Mouse (Mus musculus): ENCODE measurements around the gene Tnfsf18. TPM values are rescaled to one million over a fixed set of nuclear protein-coding genes. Genes with fewer than 3 reads are reported as not detected.

Tnfsf18 gene
- polyA plus RNA-seq (2014; fragmentation: Nextera tagmentation; extraction: Ambion mirVana) = 0.12 TPM in 1 of 2 replicates, not detected in the other

GRCm38 (mm10) chr1:161494343-161494742, at the start of gene Tnfsf18:
Gene Tnfsf18, plus strand, starts transcription at chr1:161494655.
- Histone ChIP-seq H3K4me3 (ENCODE audit: low read depth, low read length) (no peak within 1 kb of the TSS), H3K4me1 (ENCODE audit: control insufficient read depth, insufficient read depth, low read length) (no peaks in the 10 kb centered on the region), H3K36me3 (ENCODE audit: control insufficient read depth, insufficient read depth, low read length) (no peaks in the 10 kb centered on the region), H3K9me3 (ENCODE audit: control insufficient read depth, low read length) (no peaks in the 10 kb centered on the region), H3K27me3 (ENCODE audit: control insufficient read depth, insufficient read depth, low read length) (no peaks in the 10 kb centered on the region), H3K9ac (ENCODE audit: low read length) (no peak within 1 kb of the TSS), H3K27ac (ENCODE audit: low read depth, low read length) (no peak within 1 kb of the TSS), H3K4me2 (no peak within 1 kb of the TSS)
- no peak for ATAC-seq (ENCODE audit: low FRiP score)
- 81% methylated on average over 8 of the region's 8 CpGs for WGBS
- DNase-seq (ENCODE audit: low spot score, missing footprints) = no peak

GRCm38 (mm10) chr1:161444858-161445257, 49.6 kb upstream of the Tnfsf18 start:
- ATAC-seq (ENCODE audit: low FRiP score) (no peak), DNase-seq (ENCODE audit: low spot score, missing footprints) (no peak)

GRCm38 (mm10) chr1:161451683-161452245, 42.7 kb upstream of the Tnfsf18 start:
- ATAC-seq (ENCODE audit: low FRiP score) = no peak
- no peaks in the 10 kb centered on the region for H3K27me3 ChIP-seq (ENCODE audit: control insufficient read depth, insufficient read depth, low read length)
- H3K27ac ChIP-seq (ENCODE audit: low read depth, low read length) = no peak overlapping the region
- no peak overlapping the region for H3K4me2 ChIP-seq
- 46% methylated on average over 3 of the region's 3 CpGs for WGBS
- H3K4me3 ChIP-seq (ENCODE audit: low read depth, low read length) = no peak overlapping the region
- H3K9ac ChIP-seq (ENCODE audit: low read length) = no peak overlapping the region
- no peaks in the 10 kb centered on the region for H3K9me3 ChIP-seq (ENCODE audit: control insufficient read depth, low read length)
- DNase-seq (ENCODE audit: low spot score, missing footprints) = no peak
- H3K36me3 ChIP-seq (ENCODE audit: control insufficient read depth, insufficient read depth, low read length) = no peaks in the 10 kb centered on the region
- no peaks in the 10 kb centered on the region for H3K4me1 ChIP-seq (ENCODE audit: control insufficient read depth, insufficient read depth, low read length)

More at GRCm38 (mm10) chr1:161444858-161445257, 49.6 kb upstream of the Tnfsf18 start:
- Histone ChIP-seq H3K36me3 (ENCODE audit: control insufficient read depth, insufficient read depth, low read length) (no peaks in the 10 kb centered on the region), H3K4me1 (ENCODE audit: control insufficient read depth, insufficient read depth, low read length) (no peaks in the 10 kb centered on the region), H3K27ac (ENCODE audit: low read depth, low read length) (no peak overlapping the region), H3K9ac (ENCODE audit: low read length) (no peak overlapping the region), H3K4me3 (ENCODE audit: low read depth, low read length) (no peak overlapping the region), H3K27me3 (ENCODE audit: control insufficient read depth, insufficient read depth, low read length) (no peaks in the 10 kb centered on the region), H3K4me2 (no peak overlapping the region), H3K9me3 (ENCODE audit: control insufficient read depth, low read length) (no peaks in the 10 kb centered on the region)
- WGBS = 66% methylated on average over 7 of the region's 7 CpGs

GRCm38 (mm10) chr1:161452250-161452649, 42.2 kb upstream of the Tnfsf18 start:
- H3K4me3 ChIP-seq (ENCODE audit: low read depth, low read length) = no peak overlapping the region
- ATAC-seq (ENCODE audit: low FRiP score) (no peak), DNase-seq (ENCODE audit: low spot score, missing footprints) (no peak)
- WGBS = 90% methylated on average over 1 of the region's 1 CpGs
- H3K4me1 ChIP-seq (ENCODE audit: control insufficient read depth, insufficient read depth, low read length) = no peaks in the 10 kb centered on the region
- no peak overlapping the region for H3K27ac ChIP-seq (ENCODE audit: low read depth, low read length)
- no peaks in the 10 kb centered on the region for H3K27me3 ChIP-seq (ENCODE audit: control insufficient read depth, insufficient read depth, low read length)
- H3K9me3 ChIP-seq (ENCODE audit: control insufficient read depth, low read length) = no peaks in the 10 kb centered on the region
- H3K4me2 ChIP-seq = no peak overlapping the region
- no peaks in the 10 kb centered on the region for H3K36me3 ChIP-seq (ENCODE audit: control insufficient read depth, insufficient read depth, low read length)
- no peak overlapping the region for H3K9ac ChIP-seq (ENCODE audit: low read length)

- no peak overlapping the region for H3K4me2 ChIP-seq
- no peak for DNase-seq (ENCODE audit: low spot score, missing footprints)
These were observed 30.9 kb upstream of the Tnfsf18 start for GRCm38 (mm10) chr1:161463388-161464085.

GRCm38 (mm10) chr1:161477221-161477620, 17.2 kb upstream of the Tnfsf18 start:
- H3K4me1 ChIP-seq (ENCODE audit: control insufficient read depth, insufficient read depth, low read length) = no peaks in the 10 kb centered on the region
- 88% methylated on average over 3 of the region's 3 CpGs for WGBS
- no peaks in the 10 kb centered on the region for H3K9me3 ChIP-seq (ENCODE audit: control insufficient read depth, low read length)
- H3K4me3 ChIP-seq (ENCODE audit: low read depth, low read length) = no peak overlapping the region
- peak; percentile 60 for DNase-seq (ENCODE audit: low spot score, missing footprints)
- no peak overlapping the region for H3K4me2 ChIP-seq
- H3K9ac ChIP-seq (ENCODE audit: low read length) = no peak overlapping the region
- H3K27ac ChIP-seq (ENCODE audit: low read depth, low read length) = no peak overlapping the region
- no peaks in the 10 kb centered on the region for H3K27me3 ChIP-seq (ENCODE audit: control insufficient read depth, insufficient read depth, low read length)
- no peak for ATAC-seq (ENCODE audit: low FRiP score)
- H3K36me3 ChIP-seq (ENCODE audit: control insufficient read depth, insufficient read depth, low read length) = no peaks in the 10 kb centered on the region

More at GRCm38 (mm10) chr1:161463388-161464085, 30.9 kb upstream of the Tnfsf18 start:
- ATAC-seq (ENCODE audit: low FRiP score) = no peak
- Histone ChIP-seq H3K9ac (ENCODE audit: low read length) (no peak overlapping the region), H3K4me1 (ENCODE audit: control insufficient read depth, insufficient read depth, low read length) (no peaks in the 10 kb centered on the region), H3K27me3 (ENCODE audit: control insufficient read depth, insufficient read depth, low read length) (no peaks in the 10 kb centered on the region), H3K4me3 (ENCODE audit: low read depth, low read length) (no peak overlapping the region), H3K36me3 (ENCODE audit: control insufficient read depth, insufficient read depth, low read length) (no peaks in the 10 kb centered on the region), H3K9me3 (ENCODE audit: control insufficient read depth, low read length) (no peaks in the 10 kb centered on the region), H3K27ac (ENCODE audit: low read depth, low read length) (no peak overlapping the region)
- 66% methylated on average over 2 of the region's 2 CpGs for WGBS

- no peak overlapping the region for H3K4me3 ChIP-seq (ENCODE audit: low read depth, low read length)
- no peaks in the 10 kb centered on the region for H3K36me3 ChIP-seq (ENCODE audit: control insufficient read depth, insufficient read depth, low read length)
- H3K4me1 ChIP-seq (ENCODE audit: control insufficient read depth, insufficient read depth, low read length) = no peaks in the 10 kb centered on the region
- 82% methylated on average over 1 of the region's 1 CpGs for WGBS
- no peak overlapping the region for H3K4me2 ChIP-seq
- no peaks in the 10 kb centered on the region for H3K27me3 ChIP-seq (ENCODE audit: control insufficient read depth, insufficient read depth, low read length)
- H3K27ac ChIP-seq (ENCODE audit: low read depth, low read length) = no peak overlapping the region
- no peak for ATAC-seq (ENCODE audit: low FRiP score)
- no peaks in the 10 kb centered on the region for H3K9me3 ChIP-seq (ENCODE audit: control insufficient read depth, low read length)
- no peak for DNase-seq (ENCODE audit: low spot score, missing footprints)
- no peak overlapping the region for H3K9ac ChIP-seq (ENCODE audit: low read length)
These were observed 14.6 kb upstream of the Tnfsf18 start for GRCm38 (mm10) chr1:161479854-161480253.

- H3K9me3 ChIP-seq (ENCODE audit: control insufficient read depth, low read length) = no peaks in the 10 kb centered on the region
- H3K9ac ChIP-seq (ENCODE audit: low read length) = no peak overlapping the region
- no peaks in the 10 kb centered on the region for H3K27me3 ChIP-seq (ENCODE audit: control insufficient read depth, insufficient read depth, low read length)
- no peak for DNase-seq (ENCODE audit: low spot score, missing footprints)
- H3K4me2 ChIP-seq = no peak overlapping the region
- no peaks in the 10 kb centered on the region for H3K36me3 ChIP-seq (ENCODE audit: control insufficient read depth, insufficient read depth, low read length)
- no peak overlapping the region for H3K27ac ChIP-seq (ENCODE audit: low read depth, low read length)
- no peak overlapping the region for H3K4me3 ChIP-seq (ENCODE audit: low read depth, low read length)
- no peaks in the 10 kb centered on the region for H3K4me1 ChIP-seq (ENCODE audit: control insufficient read depth, insufficient read depth, low read length)
- ATAC-seq (ENCODE audit: low FRiP score) = no peak
- WGBS = 91% methylated on average over 3 of the region's 3 CpGs
These were observed 12.2 kb upstream of the Tnfsf18 start for GRCm38 (mm10) chr1:161482211-161482610.

GRCm38 (mm10) chr1:161487069-161487468, 7.4 kb upstream of the Tnfsf18 start:
- H3K27ac ChIP-seq (ENCODE audit: low read depth, low read length) = no peak overlapping the region
- H3K4me1 ChIP-seq (ENCODE audit: control insufficient read depth, insufficient read depth, low read length) = no peaks in the 10 kb centered on the region
- no peaks in the 10 kb centered on the region for H3K9me3 ChIP-seq (ENCODE audit: control insufficient read depth, low read length)
- no peak overlapping the region for H3K4me2 ChIP-seq
- DNase-seq (ENCODE audit: low spot score, missing footprints) (no peak), ATAC-seq (ENCODE audit: low FRiP score) (no peak)
- no peaks in the 10 kb centered on the region for H3K27me3 ChIP-seq (ENCODE audit: control insufficient read depth, insufficient read depth, low read length)
- 90% methylated on average over 5 of the region's 5 CpGs for WGBS
- H3K9ac ChIP-seq (ENCODE audit: low read length) = no peak overlapping the region
- H3K36me3 ChIP-seq (ENCODE audit: control insufficient read depth, insufficient read depth, low read length) = no peaks in the 10 kb centered on the region
- no peak overlapping the region for H3K4me3 ChIP-seq (ENCODE audit: low read depth, low read length)

All from midbrain, embryonic 11.5 days (tissue).